Mouse (Mus musculus) midbrain, embryonic 12.5 days (tissue): Measurements from ENCODE around the gene Ceacam2. TPM values are rescaled to one million over a fixed set of nuclear protein-coding genes. Genes with fewer than 3 reads are reported as not detected.
"Not testable (repeated sequence)": the region's sequence is repeated elsewhere in the genome, so short reads cannot be mapped to it uniquely, and the experiment has no call there.

Experiments used
- ATAC-seq: fragments of 200-750 bp; cut with Nextera tagmentation; 2 replicates; pipeline ENCODE4 v1.8.0; 2017; ENCODE audit warnings: low read depth, moderate TSS enrichment, moderate library complexity; ENCODE audit not compliant: low FRiP score
- H3K27ac ChIP-seq: fragments of 300-500 bp; sonication (generic); replicated peaks from 2 replicates; pipeline ENCODE4 v1.5.1; 2016; ENCODE audit warnings: mild to moderate bottlenecking
- H3K27me3 ChIP-seq: fragments of 300-500 bp; sonication (generic); 2 replicates; pipeline ENCODE4 v1.6.1; 2016; ENCODE audit warnings: mild to moderate bottlenecking
- H3K36me3 ChIP-seq: fragments of 300-500 bp; sonication (generic); 2 replicates; pipeline ENCODE4 v1.6.1; 2016
- H3K4me1 ChIP-seq: fragments of 300-500 bp; sonication (generic); 2 replicates; pipeline ENCODE4 v1.6.1; 2016
- H3K4me2 ChIP-seq: fragments of 300-500 bp; sonication (generic); replicated peaks from 2 replicates; pipeline ENCODE4 v1.6.1; 2016; ENCODE audit warnings: mild to moderate bottlenecking, moderate library complexity
- H3K4me3 ChIP-seq: fragments of 300-500 bp; sonication (generic); 2 replicates; pipeline ENCODE4 v1.5.1; 2016; ENCODE audit warnings: mild to moderate bottlenecking
- H3K9ac ChIP-seq: fragments of 300-500 bp; sonication (generic); replicated peaks from 2 replicates; pipeline ENCODE4 v1.6.1; 2016; ENCODE audit warnings: mild to moderate bottlenecking, moderate library complexity
- H3K9me3 ChIP-seq: fragments of 300-500 bp; sonication (generic); 2 replicates; pipeline ENCODE4 v1.6.1; 2016; ENCODE audit warnings: mild to moderate bottlenecking
- WGBS: fragments of 180-500 bp; shearing (Covaris S2); methylation state at CpG from one replicate; pipeline ENCODE4 v1.1.7; 2016; 5-methylcytosine and 5-hydroxymethylcytosine counted together
- polyA plus RNA-seq: library from polyadenylated mRNA; unstranded; fragments of >200 nt; fragmentation: Nextera tagmentation; extraction: Ambion mirVana; gene quantifications from 2 replicates; pipeline ENCODE4 v1.2.1, GENCODE M21; 2016

The Ceacam2 gene
- polyA plus RNA-seq, 1 experiment from 2014 or later: not detected

DNA sequence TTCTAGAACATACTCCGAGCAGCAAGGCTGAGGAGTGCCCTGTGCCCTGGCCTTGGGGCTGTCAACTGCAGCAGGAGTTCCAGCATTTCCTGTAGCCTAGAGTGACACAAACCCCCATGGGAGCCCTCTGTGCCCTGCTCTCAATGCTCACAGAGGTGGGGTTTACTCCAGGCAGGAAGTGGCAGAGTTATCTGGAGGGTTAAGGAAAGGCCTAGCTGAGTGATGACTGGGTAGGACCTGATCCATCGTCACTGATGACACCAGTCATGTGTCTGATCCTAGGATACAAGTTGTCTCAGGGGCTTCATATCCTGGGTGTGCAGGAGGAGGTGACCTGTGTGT, 61.9 kb downstream of the Ceacam2 start:
- not testable (repeated sequence) for H3K4me2 ChIP-seq, H3K4me1 ChIP-seq, H3K4me3 ChIP-seq, H3K27ac ChIP-seq, H3K9ac ChIP-seq, H3K36me3 ChIP-seq, H3K9me3 ChIP-seq, ATAC-seq, H3K27me3 ChIP-seq
- WGBS: 82% methylated on average over 2 of the region's 2 CpGs

DNA sequence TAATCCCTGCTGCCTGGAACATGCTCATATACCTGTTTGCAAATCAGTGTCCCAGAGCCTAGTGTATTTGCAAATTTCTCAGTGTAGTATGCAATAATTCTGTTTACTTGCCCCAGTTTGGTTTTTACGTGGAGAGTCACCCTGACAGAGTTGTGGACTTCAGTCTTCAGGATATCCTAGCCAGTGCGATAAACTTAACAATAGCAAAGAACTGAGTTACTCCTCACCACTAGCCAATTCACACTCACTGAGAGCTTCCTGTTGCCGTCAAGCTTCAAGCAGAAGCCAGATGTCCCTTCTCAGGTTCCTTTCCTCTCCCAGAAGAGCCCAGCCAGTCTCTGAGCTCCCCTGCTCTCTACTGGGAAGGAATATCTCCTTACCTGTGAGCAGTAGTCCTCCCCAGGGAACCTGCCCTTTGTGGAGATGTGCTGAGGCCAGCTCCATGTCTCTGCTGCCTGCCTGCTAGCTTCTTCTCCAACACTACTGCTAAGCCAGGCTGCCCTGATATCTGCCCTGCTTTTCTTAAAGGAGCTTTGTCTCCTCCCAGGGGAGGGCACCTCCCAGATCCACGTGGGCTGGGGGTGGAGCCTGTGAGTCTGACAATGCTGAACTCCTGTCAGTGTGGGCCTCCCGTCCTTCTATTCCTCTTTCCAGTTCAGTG, 62.4 kb downstream of the Ceacam2 start, which contains the start of gene Ceacam1:
TSS of gene Ceacam1 (minus strand) at position 513 of the 661 bp plus-strand sequence.
- H3K4me3 ChIP-seq, H3K27me3 ChIP-seq, H3K4me1 ChIP-seq, ATAC-seq, H3K36me3 ChIP-seq, H3K27ac ChIP-seq, H3K9me3 ChIP-seq, H3K4me2 ChIP-seq, H3K9ac ChIP-seq: not testable (repeated sequence)
- 39% methylated on average over 5 of the region's 5 CpGs for WGBS

DNA sequence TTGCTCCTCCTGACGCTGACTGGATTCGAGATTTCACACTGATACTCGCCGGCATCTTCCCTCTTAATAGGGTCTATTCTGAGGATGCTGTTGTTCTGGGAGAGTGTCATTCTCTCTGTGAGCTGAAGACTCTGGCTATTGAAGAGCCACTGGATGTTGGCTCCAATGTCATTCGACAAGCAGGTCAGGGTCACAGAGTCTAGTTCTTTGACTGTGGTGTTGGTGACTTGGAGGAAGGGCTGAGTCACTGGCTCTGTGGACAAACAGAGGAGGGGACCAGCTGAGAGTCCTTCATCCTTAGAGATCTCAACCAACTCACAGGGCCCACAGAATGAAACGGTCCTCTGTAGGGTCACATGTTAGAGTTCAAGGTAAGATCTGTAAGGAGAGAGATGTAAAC, 67.8 kb downstream of the Ceacam2 start:
- not testable (repeated sequence) for H3K9me3 ChIP-seq, H3K36me3 ChIP-seq, H3K4me3 ChIP-seq, H3K27me3 ChIP-seq, ATAC-seq, H3K4me2 ChIP-seq, H3K4me1 ChIP-seq, H3K27ac ChIP-seq, H3K9ac ChIP-seq
- 82% methylated on average over 6 of the region's 6 CpGs for WGBS

Other genes with a start within 250 kb of the Ceacam2 start
- 399 and 410 TPM in 2 replicates for gene Pafah1b3, start 241.9 kb downstream of the Ceacam2 start, polyA plus RNA-seq
- gene Prr19, start 238.4 kb downstream of the Ceacam2 start, polyA plus RNA-seq: 1.3 and 1.7 TPM in 2 replicates
- 20.1 and 21.4 TPM in 2 replicates for gene Tmem145, start 233.8 kb downstream of the Ceacam2 start, polyA plus RNA-seq
- gene Megf8, start 222.7 kb downstream of the Ceacam2 start, polyA plus RNA-seq: 20.8 and 21.3 TPM in 2 replicates
- gene Cnfn, start 170.1 kb downstream of the Ceacam2 start, polyA plus RNA-seq: not detected in 2 replicates
- 5.9 and 8.5 TPM in 2 replicates for gene Lipe, start 141.1 kb downstream of the Ceacam2 start, polyA plus RNA-seq
- 0.65 and 0.75 TPM in 2 replicates for gene Cxcl17, start 127.0 kb downstream of the Ceacam2 start, polyA plus RNA-seq
- 0.64 and 0.73 TPM in 2 replicates for gene Ceacam1, start 62.3 kb downstream of the Ceacam2 start, polyA plus RNA-seq
- not detected in 2 replicates for gene Erich4, start 76.0 kb upstream of the Ceacam2 start, polyA plus RNA-seq
- 26.3 and 26.5 TPM in 2 replicates for gene Dmac2, start 79.6 kb upstream of the Ceacam2 start, polyA plus RNA-seq
- gene B3gnt8, start 86.8 kb upstream of the Ceacam2 start, polyA plus RNA-seq: 0.71 and 1.3 TPM in 2 replicates
- 38.4 and 43.4 TPM in 2 replicates for gene Bckdha, start 119.1 kb upstream of the Ceacam2 start, polyA plus RNA-seq
- 49.1 and 50.1 TPM in 2 replicates for gene Exosc5, start 119.3 kb upstream of the Ceacam2 start, polyA plus RNA-seq
- gene Tmem91, start 135.3 kb upstream of the Ceacam2 start, polyA plus RNA-seq: 3.1 and 3.9 TPM in 2 replicates
- gene B9d2, start 140.9 kb upstream of the Ceacam2 start, polyA plus RNA-seq: 29.0 and 33.9 TPM in 2 replicates
- 1.3 and 1.6 TPM in 2 replicates for gene Tgfb1, start 147.1 kb upstream of the Ceacam2 start, polyA plus RNA-seq
- gene Ccdc97, start 179.2 kb upstream of the Ceacam2 start, polyA plus RNA-seq: 32.8 and 33.2 TPM in 2 replicates
- gene Hnrnpul1, start 214.9 kb upstream of the Ceacam2 start, polyA plus RNA-seq: 70.0 and 80.5 TPM in 2 replicates
- 27.3 and 27.8 TPM in 2 replicates for gene Axl, start 248.8 kb upstream of the Ceacam2 start, polyA plus RNA-seq